Mouse (Mus musculus): ENCODE measurements at regions not wholly inside any gene's neighbourhood (a gene's known extent, or its start where the extent isn't known, plus 50 kb on each side); places are given as distances from the start of the nearest gene placed in this dataset.
A peak's percentile ranks its signal among the peaks of the same experiment; 100 is the strongest.
"Not testable (repeated sequence)": the region's sequence is repeated elsewhere in the genome, so short reads cannot be mapped to it uniquely, and the experiment has no call there.

DNA sequence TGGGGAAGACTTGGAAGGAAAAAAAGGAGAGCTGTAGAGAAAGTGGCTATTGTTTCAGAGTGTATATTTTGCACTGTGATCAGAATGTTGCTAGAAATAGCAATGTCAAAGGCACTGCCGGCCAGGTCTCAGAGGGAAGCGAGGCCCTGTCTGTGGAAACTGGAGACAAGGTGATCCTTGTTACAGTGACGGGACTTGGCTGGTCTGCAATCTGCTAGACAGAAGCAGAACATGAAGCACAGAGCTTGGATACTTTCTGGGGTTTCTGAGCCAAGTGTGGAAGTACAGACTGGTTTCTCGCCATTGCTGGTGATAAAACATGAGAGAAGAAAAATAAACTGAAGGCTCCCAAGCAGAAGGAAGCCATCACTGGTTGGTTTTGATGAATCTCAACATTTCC lies 198.3 kb upstream of the Slc7a14 start:
- no peak for DNase-seq

DNA sequence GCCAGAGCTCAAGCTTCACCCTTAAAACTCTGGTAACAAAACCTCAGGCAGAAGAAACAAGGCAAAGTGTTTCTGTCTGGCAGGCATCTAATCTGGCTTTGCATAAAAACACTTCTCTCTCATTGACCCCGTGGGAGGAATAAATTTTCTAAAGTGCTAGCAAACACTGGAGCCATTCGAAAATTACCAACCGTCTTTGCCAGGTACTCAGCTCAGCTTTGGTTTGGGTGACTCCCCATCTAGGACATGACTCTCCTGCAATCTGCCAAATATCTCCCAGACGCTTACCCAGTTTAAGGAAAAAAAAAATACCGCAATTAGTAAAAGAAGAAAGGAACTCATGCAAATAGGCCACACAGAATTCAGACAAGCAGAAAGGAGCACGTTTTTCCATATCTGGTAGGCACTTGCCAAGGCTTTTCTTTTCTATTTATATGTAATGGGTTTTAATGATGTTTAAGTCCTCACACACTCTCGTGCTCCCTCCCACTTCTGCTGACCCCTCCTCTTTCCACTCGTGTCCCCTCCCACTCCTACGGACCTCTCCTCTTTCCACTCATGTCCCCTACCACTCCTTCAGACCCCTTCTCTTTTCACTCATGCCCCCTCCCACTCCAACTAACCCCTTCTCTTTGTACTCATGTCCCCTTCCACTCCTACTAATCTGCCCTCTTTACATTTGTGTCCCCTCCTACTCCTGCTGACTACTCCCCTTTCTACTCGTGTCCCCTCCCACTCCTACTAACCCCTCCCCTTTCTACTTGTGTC lies 189.2 kb upstream of the Slc7a14 start:
- DNase-seq, result no peak

DNA sequence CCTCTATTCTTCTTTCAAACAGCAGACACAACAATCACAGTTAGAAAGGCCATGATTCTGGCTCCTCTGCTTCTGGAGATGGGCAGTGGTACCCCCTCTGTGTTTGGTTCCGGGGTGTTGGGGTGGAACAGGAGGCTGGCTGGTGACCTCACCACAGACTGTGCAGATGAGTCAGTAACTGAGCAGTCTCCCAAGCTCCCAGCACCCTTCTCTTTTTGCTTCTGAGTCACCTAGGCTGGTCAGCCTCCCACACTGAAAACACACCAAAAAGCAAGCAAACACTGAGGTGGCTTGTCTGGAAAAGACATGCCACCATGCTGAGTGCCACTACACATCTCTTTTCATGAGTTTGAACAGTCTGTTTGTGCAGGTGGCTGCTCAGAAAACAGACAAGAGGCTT lies 185.1 kb upstream of the Slc7a14 start:
- no peak for DNase-seq

DNA sequence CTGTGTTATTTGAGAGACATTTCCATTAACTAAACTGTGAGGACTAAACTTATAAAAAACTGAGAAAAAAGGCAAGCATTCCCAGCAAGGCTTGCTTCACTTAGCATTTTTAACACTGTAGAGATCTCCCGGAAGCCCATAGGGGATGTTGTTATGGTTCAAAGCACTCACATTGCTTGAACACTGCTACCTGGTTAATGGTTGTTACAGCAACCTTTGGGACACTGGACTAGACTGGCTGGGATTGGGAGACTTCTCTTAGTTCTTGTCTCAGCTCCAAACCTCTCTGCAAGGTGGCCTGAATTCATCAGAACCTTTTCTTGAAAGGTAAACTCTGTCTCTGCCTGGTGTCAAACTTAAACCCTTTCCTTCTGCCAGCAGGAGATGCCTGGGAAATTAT lies 184.5 kb upstream of the Slc7a14 start:
- no peak for DNase-seq

DNA sequence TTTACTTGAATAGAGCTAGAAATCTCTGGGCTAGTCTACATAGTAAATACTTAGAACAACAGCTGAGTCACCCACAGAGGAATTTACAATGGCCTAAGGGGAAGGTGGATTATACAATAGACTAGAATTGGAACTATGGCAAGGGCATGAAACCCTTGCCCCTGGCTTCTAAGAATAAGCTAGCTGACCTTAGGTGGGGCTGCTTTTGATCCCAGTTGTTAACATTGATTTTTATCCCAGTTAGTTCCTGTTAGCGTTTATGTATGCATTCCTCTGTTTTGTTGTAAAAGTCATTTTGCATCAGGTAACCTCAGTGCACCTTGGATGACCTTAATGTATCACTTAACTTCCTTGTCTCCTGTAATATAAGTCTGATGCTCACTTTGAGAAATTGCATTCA lies 181.6 kb upstream of the Slc7a14 start:
- DNase-seq, result not testable (repeated sequence)

DNA sequence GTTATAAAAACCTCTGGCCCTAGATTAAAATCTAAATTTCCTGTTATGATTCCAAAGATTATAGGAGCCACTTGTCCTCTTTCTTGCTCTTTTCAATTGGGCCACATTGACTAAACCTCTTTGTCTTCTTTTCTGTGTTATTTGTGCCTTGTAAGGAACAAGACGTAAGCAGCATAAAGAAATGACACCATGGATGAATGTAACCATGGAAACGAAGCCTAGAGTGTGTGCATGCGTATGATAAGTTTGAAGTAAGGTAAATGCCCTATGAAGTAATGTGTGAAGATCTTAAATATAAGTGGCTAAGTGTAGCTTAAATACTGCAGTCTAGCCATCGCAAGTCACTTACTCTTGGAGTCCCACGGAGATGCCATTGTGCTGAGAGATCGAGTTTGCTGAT lies 177.4 kb upstream of the Slc7a14 start:
- DNase-seq, result no peak

DNA sequence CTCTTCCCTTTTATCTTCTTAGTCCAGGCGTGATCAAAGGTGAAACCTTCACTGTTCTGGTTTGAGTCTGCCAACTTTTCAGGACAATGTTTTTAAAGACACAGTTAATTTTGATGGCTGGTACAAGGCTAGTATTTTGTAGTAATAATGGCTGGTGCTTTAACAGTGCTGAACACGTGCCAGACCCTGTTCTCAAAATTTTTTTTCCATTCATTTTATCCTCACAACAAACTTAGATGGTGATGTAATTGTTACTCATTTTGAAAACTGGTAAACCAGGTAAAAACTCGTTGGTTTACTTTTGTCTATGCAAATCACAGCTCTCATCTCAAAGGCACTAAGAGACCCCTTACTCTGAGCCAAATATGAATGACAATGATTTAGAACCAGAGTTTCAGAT lies 171.8 kb upstream of the Slc7a14 start:
- no peak for DNase-seq

DNA sequence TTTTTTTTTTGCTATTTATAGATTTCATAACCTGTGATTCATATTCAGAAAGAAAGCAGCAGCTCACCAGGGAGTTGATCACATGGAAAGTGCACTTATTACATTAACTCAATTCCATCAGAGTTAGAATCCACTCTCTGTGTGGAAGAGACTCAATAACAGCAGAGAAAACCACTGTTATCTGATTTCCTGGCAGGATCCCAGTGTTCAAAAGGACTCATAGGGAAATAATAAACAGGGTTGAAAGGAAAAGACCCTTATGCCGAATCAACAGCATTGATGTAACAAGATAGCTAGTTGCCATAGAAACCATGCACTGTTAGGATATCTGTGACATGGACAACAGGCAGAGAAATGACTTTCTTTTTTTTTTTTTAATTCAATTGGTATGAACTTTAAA lies 157.7 kb upstream of the Slc7a14 start:
- DNase-seq, result no peak

DNA sequence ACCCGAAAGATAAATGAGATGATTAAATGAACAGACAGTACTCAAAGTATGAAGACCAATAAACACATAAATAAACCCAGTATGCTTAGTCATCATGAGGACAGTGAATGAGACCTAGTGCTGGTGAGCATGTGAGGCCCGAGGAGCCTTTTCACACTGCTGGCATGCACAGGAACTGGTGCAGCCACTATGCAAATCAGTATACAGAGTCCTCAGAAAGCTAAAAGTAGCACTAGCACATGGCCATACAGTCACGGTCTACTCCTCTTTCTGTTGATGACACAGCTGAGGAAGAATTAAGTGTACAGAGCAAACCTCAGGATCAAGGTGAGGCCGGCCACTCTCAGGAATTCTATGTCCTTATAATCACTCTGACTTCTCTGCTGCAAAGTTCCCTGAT lies 154.1 kb upstream of the Slc7a14 start:
- DNase-seq, result no peak

DNA sequence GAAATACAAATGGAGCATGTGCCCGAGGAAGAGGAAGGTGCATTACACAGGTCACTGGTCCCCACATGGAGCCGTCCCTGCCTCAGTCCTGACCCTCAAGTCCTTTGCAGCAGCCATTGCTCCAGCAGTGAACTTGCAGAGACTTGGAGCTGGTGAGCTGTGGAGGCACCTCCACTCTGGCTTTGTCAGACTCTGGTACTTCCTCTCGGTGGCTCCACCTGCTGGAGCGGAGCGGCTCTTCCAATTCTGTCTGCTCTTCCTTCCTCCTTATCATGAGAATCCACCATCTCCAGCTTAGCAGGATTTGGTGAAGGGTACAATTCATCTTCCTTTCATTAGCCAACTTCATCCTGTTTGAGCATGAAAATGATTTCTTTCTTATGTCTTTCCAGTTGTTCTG lies 149.3 kb upstream of the Slc7a14 start:
- peak; percentile 37 for DNase-seq

DNA sequence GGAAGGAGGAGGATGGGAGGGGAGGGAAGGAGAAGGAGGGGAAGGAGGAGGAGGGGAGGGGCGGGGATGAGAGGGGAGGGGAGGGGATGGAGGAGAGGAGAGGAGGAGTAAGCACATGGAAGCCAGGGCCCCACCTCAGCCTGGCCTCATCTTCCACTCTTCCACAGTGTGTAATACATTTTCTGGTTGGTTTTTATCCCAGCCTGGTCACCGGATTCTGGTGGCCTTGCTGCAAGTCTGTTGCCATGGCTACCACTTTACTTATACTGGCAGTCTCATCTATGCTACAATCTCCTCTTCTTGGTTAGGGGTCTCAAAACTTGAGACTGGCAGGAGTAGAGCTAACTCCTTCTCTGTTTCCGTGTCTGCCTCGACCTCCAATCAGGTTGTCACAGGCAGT lies 147.8 kb upstream of the Slc7a14 start:
- DNase-seq, result no peak

DNA sequence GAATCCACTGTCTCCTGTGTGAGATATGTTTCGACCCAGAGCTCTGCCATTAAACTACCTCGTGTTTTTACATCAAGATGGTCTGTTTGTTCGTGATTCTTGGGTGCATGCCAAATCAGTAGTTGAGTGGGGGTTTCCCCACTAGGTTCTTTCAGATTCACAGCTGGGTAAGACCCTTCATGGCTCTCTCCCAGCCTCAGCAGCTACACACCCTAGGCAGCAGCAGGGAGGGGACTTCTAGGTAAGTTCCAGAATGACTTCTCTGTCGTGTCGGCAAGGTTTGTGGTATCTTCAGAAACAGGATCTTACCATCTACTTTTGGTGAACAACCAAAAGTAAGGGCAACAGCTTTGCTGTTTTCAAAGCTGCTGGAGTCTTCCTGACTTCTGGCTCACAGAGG lies 144.9 kb upstream of the Slc7a14 start:
- no peak for DNase-seq

DNA sequence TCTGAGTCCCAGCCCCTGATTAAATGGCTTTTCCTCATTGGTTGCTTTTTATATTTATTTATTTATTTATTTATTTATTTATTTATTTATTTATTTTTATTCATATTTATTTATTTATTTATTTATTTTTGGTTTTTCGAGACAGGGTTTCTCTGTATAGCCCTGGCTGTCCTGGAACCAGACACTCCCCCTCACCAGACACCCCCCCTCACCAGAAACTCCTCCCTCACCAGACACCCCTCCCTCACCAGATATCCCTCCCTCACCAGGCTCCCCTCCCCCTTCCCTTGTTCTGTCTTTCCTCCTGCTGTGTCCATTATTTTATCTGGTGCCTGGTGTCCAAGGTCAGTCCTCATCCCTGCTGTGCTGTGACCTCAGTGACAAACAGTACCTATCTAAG lies 134.7 kb upstream of the Slc7a14 start:
- DNase-seq, result no peak

DNA sequence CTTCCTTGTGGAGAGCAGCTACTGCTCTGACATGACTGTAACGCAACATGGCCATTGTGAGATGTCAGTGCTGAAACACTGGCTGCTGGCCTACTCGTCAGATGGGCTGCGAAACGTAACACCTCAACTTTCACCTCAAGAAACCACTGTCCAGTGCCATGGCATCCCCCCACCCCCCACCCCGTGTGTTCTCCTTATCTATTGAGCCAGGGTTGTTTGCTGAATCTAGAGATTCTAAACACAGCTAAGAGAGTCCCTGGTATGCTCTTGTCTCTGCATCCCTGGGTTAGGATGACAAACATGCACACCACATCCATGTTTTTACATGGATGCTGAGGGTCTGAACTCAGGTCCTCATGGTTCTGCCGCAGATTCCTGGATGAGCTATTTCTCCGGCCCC lies 134.1 kb upstream of the Slc7a14 start:
- DNase-seq, result no peak

DNA sequence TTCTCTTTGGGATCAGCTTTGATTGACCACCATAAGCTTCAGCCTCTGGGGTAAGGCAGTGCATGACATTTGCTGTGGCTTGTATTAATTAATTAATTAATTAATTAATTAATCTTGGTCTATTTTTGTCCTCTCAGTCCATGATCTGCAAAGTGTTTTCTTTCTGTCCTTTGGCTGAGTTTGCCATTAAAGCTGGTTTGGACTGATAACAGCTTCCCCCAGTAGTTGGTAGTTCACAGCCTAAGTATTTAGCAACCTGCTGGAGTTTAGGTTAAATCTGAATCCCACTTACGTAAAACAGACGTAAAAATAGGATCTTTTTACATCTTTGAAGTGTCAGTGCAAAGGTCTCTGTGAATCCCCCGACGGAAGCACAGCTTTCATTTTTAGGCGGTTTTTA lies 133.7 kb upstream of the Slc7a14 start:
- DNase-seq, result no peak

DNA sequence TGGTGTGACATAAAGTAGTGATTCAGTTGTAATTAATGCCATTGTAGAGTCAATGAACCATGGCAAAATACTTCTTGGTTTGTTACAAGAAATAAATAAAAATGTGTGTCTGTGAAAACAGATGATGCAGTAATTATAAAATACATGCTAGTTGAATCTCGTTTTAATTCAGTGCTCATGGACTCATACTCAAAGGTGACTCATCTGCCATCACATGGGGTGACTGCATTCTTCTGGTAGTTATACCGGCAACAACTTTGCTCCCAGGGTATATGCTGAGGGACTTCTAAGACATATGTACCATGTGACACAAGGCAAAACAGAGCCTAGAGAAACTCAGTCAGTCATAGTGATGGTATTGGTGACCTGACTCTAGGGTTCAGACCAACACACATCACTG lies 130.1 kb upstream of the Slc7a14 start:
- no peak for DNase-seq

DNA sequence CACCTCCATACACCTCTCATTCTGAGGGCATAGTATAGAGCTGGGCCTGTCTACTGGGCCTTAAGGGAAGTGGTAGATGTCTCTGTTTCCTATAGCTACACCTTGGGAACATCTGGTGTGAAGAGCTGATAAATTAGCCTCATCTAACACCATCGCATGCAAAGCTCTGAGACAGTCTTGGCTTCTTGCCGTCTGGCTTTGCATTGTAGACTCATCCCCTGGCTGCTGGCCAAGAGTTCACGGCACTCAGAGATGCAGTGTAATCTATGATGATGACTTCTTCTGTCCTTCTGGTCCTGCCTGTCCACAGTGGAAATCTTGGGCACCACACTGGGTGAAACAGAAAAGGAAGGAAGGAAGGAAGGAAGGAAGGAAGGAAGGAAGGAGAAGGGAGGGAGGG lies 127.8 kb upstream of the Slc7a14 start:
- peak; percentile 4 for DNase-seq

DNA sequence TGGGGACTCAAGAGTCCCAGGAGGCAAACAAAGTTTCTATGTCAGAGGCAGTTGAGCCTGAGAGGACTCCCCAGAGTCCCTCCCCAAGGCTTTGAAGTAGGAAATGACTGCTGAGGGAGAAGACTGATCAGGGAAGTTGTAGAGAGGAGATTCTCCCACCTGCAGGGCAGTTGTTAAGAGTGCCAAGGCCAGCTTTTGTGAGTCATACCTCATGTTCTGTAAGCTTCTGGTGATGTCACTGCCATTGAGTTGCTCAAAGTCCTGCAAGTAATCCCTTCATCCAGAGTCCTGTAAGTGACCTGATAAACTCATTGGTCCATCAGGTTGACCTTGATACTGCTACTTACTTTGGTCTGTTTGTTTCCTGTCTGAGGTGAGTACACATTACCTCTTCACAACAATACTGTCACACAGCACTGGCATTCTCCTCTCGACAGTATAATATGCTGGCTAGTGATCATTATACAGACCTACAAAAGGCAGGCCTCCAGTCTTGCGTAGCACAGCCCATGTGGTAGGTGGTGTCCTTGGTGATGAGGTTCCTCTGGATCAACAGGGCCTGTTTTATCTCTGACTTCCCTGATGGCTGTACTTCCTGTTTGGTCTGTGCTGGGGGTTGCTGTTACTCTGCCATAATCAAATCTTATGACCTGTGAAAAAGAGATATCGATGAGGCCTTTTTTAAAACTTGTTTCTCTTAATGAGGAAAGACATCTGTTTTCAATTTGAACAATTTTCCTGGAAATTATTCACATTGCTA lies 125.2 kb upstream of the Slc7a14 start:
- no peak for DNase-seq

DNA sequence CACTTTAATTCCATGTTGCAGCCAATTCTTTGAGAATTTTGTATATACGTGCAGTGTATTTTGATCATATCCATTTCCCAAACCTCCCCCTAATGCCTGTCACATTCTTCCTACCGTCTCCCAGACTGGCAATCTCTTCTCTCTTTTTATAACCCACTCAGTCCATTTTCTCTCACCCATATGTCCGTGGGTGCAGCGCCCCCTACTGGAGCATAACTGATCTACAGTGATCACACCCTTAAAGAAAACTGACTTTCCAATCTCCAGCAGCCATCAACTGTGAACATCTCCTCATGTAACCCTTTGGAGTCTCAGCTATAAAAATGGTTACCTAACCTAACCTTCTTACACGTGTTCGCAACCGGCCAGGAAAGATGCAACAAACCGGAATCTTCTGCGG lies 123.0 kb upstream of the Slc7a14 start:
- no peak for DNase-seq

DNA sequence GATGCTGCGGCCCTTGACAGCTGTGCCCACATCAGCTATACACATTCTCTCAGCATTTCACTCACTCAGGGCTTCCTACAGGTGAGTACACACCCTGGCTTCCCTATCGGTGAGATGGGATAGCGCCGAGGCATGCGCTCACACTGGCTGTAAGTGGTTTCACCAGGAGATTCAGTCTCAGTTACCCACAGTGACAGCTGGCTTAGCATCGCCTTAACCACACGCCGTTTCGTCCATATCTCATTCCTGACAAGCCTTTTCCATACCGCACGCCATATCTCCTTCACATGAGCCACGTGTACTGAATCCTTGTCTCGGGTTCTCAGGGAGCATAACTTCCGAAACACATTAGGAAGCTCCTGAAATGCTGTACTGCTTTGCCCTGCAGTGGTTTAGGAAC lies 113.3 kb upstream of the Slc7a14 start:
- DNase-seq, result no peak

DNA sequence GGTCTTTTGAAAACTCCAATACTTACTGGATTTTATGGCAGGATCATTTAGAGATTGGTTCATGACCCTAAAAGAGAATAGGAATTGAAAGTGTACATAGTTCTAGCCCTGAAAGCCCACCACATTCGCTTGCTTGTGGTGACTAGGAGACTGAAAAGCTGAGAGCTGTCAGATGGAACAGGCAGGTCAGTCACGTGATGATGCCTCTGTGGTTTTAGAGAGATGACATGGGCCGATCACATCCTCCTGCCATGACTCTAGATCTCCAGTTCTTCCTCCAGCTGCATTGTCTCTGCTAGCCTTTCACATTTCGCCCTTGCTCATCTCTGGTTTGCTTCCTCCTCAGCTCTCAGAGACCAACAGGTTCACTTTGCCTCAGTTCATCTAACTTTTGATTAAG lies 98.6 kb upstream of the Slc7a14 start:
- no peak for DNase-seq

DNA sequence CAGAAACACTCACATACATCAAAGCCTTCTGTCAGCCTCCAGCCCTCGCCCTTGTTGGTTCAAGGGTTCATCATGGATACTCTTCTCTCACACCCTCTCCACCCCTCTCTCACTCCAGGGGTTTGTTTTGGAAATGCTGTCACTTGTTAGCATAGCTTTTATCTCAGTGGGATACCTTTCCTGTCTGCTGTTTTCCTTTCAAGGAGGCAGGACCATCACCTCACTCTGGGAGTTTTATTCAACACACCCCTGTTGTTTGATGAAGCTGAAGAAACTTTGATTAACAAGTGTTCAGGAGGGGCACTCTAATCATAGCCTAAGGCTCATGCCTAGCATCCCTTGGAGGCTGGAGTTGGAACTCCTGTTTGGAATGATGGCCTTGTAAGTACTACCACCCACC lies 95.7 kb upstream of the Slc7a14 start:
- no peak for DNase-seq

DNA sequence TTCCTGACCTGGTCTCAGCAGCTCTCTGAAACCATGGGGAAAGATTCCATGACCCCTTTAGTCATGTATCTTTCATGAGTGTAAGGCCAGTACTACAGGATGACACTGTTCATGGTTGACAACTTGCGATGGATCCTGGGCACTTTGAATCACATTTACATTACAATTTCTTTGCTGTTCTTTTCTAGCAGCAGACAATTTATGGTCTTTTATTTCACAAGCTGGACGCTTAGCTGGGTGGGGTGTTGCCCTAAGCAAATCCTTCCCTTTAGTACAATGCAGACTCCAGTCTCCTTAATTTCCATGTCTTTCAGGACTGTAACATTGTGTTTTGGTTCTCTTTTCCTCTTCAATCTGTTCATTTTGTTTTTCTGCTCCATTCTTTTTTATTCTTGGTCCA lies 89.0 kb upstream of the Slc7a14 start:
- DNase-seq, result no peak

DNA sequence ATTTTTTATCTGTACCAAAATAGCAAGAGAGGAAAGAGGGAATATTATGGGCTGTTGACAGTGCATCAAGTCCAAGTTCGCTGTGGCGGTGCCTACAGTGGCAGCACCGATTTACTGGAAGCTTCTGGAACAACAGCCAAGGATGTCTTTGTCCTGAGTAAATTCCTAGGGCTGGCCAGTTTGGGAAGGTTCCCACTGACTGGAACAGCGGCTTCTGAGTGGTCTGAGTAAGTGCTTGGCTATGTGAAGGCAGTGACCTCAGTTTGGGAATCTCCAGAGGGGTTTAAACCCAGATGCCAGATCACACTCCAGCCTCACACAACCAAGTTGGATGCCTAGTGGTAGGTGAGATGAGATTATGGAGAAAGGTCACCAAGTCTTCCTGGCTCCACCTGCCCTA lies 84.4 kb upstream of the Slc7a14 start:
- DNase-seq, result no peak

DNA sequence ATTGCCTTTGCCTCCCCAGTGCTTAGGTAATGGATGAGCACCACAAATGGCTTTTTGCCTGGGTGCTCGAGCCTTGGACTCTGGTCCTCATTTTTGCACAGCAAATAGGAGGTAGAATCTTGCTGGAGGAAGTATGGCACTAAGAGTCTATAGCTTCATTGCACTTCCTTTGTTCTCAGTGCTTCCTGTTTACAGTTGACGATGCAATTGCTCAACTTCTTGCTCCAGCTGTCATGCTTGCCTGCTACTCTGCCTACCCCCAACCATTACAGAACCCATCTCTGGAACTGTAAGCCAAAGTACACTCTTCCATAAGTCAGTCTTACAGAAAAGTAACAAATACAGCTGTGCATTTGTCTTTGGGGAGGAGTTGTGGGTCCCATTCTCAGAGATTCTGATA lies 79.8 kb upstream of the Slc7a14 start:
- DNase-seq, result no peak

Measured in lung, postnatal 10 days (tissue).